Mouse (Mus musculus): ENCODE data around the gene Rab3gap2. TPM values are rescaled to one million over a fixed set of nuclear protein-coding genes. Genes with fewer than 3 reads are reported as not detected.

Rab3gap2 gene
- polyA plus RNA-seq, 1 experiment from 2014 or later: 25.8 TPM

- no peaks in the 10 kb centered on the region for H3K27me3 ChIP-seq
- peaks cover 24% of the 10 kb centered on the region for H3K36me3 ChIP-seq
- H3K9me3 ChIP-seq: no peaks in the 10 kb centered on the region
- ATAC-seq (ENCODE audit: low FRiP score, low read depth): no peak
- H3K4me3 ChIP-seq: no peak overlapping the region
- no peak overlapping the region for H3K9ac ChIP-seq
- no peak overlapping the region for H3K27ac ChIP-seq (replicated peaks)
- WGBS: 66% methylated on average over 7 of the region's 7 CpGs
- no peaks in the 10 kb centered on the region for H3K4me1 ChIP-seq (replicated peaks)
- no peak overlapping the region for H3K4me2 ChIP-seq
These were observed 25.7 kb downstream of the Rab3gap2 start for GRCm38 (mm10) chr1:185229406-185230201.

GRCm38 (mm10) chr1:185235837-185236236 is 31.9 kb downstream of the Rab3gap2 start:
- ATAC-seq (ENCODE audit: low FRiP score, low read depth): no peak
- WGBS: 92% methylated on average over 5 of the region's 5 CpGs
- no peaks in the 10 kb centered on the region for H3K9me3 ChIP-seq
- H3K9ac ChIP-seq: no peak overlapping the region
- H3K27ac ChIP-seq (replicated peaks): no peak overlapping the region
- H3K36me3 ChIP-seq: peaks cover 42% of the 10 kb centered on the region
- H3K27me3 ChIP-seq: no peaks in the 10 kb centered on the region
- H3K4me2 ChIP-seq: no peak overlapping the region
- H3K4me1 ChIP-seq (replicated peaks): no peaks in the 10 kb centered on the region
- H3K4me3 ChIP-seq: no peak overlapping the region

DNA sequence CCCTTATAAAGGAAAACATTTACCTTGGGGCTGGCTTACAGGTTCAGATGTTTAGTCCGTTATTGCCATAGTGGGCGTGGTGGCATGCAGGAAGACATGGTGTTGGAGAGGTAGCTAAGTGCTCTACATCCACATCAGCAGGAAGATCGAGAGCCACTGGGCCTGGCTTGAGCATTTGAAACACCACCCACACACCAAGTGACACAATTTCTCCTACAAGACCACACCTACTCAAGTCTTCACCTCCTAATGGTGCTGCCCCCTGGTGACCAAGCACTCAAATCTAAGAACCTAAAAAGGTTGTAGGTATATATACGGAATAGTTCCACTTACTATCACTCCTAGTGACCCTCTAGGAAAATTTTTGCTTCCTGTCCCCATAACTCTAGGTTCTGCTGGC is 32.6 kb downstream of the Rab3gap2 start:
- Histone ChIP-seq H3K9me3 (no peaks in the 10 kb centered on the region), H3K36me3 (peaks cover 46% of the 10 kb centered on the region), H3K4me3 (no peak overlapping the region), H3K4me2 (no peak overlapping the region), H3K27me3 (no peaks in the 10 kb centered on the region), H3K27ac (replicated peaks) (no peak overlapping the region), H3K9ac (no peak overlapping the region), H3K4me1 (replicated peaks) (no peaks in the 10 kb centered on the region)
- ATAC-seq (ENCODE audit: low FRiP score, low read depth): no peak
- WGBS: 90% methylated on average over 4 of the region's 4 CpGs

- no peak overlapping the region for H3K4me3 ChIP-seq
- H3K9ac ChIP-seq: no peak overlapping the region
- H3K27ac ChIP-seq (replicated peaks): no peak overlapping the region
- H3K36me3 ChIP-seq: peaks cover 41% of the 10 kb centered on the region
- no peaks in the 10 kb centered on the region for H3K9me3 ChIP-seq
- H3K4me1 ChIP-seq (replicated peaks): no peaks in the 10 kb centered on the region
- no peak for ATAC-seq (ENCODE audit: low FRiP score, low read depth)
- H3K4me2 ChIP-seq: no peak overlapping the region
- 64% methylated on average over 8 of the region's 8 CpGs for WGBS
- H3K27me3 ChIP-seq: no peaks in the 10 kb centered on the region
These were observed 39.1 kb downstream of the Rab3gap2 start for GRCm38 (mm10) chr1:185243013-185243412.

- Histone ChIP-seq H3K27ac (replicated peaks) (no peak overlapping the region), H3K4me1 (replicated peaks) (no peaks in the 10 kb centered on the region), H3K9me3 (no peaks in the 10 kb centered on the region), H3K4me3 (no peak overlapping the region), H3K36me3 (peaks cover 39% of the 10 kb centered on the region), H3K4me2 (no peak overlapping the region), H3K27me3 (no peaks in the 10 kb centered on the region), H3K9ac (no peak overlapping the region)
- no peak for ATAC-seq (ENCODE audit: low FRiP score, low read depth)
- WGBS: 78% methylated on average over 7 of the region's 7 CpGs
These were observed 41.5 kb downstream of the Rab3gap2 start for GRCm38 (mm10) chr1:185245456-185245855.

DNA sequence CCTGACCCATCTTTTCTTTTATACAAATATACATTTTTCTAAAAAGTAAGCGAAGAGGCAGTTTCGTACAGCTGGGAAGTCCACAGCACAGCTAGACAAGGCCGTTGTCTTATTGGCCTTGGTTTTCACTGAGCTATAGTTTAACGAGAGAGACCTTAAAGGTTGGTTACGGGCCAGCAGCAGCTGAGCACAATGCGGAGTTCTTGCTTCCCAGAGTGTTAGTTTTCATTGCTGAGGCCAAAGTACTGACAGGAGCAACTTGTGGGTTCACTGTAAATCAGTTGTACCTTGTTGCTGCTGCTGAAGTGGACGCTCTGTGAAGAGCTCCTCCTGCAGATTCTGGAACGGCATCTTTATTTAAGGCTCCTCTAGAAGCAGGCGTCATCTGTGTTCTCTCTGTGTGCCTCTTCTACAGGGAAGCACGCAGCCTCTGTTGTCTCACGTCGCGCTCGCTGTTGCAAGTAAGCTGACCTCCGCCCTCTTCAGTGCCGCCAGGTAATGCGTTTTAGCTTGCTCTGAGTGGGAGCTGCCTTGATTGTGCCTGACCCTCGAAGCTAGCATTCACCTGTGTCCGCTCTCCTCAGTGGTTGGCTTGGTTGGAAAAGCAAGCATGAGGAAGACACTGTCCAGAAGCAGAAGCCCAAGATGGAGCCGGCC is 43.6 kb downstream of the Rab3gap2 start:
- Histone ChIP-seq H3K4me2 (no peak overlapping the region), H3K27ac (replicated peaks) (no peak overlapping the region), H3K36me3 (peaks cover 51% of the 10 kb centered on the region), H3K9me3 (no peaks in the 10 kb centered on the region), H3K4me1 (replicated peaks) (no peaks in the 10 kb centered on the region), H3K27me3 (no peaks in the 10 kb centered on the region), H3K9ac (no peak overlapping the region), H3K4me3 (no peak overlapping the region)
- ATAC-seq (ENCODE audit: low FRiP score, low read depth): no peak
- 93% methylated on average over 20 of the region's 20 CpGs for WGBS

- Histone ChIP-seq H3K4me3 (no peak overlapping the region), H3K27ac (replicated peaks) (no peak overlapping the region), H3K27me3 (no peaks in the 10 kb centered on the region), H3K4me2 (no peak overlapping the region), H3K9ac (no peak overlapping the region), H3K36me3 (peaks cover 53% of the 10 kb centered on the region), H3K4me1 (replicated peaks) (peaks cover 5% of the 10 kb centered on the region; the same call in 1 of the 2 replicates), H3K9me3 (no peaks in the 10 kb centered on the region)
- no peak for ATAC-seq (ENCODE audit: low FRiP score, low read depth)
- WGBS: 92% methylated on average over 8 of the region's 8 CpGs
These were observed 44.8 kb downstream of the Rab3gap2 start for GRCm38 (mm10) chr1:185248728-185249127.

DNA sequence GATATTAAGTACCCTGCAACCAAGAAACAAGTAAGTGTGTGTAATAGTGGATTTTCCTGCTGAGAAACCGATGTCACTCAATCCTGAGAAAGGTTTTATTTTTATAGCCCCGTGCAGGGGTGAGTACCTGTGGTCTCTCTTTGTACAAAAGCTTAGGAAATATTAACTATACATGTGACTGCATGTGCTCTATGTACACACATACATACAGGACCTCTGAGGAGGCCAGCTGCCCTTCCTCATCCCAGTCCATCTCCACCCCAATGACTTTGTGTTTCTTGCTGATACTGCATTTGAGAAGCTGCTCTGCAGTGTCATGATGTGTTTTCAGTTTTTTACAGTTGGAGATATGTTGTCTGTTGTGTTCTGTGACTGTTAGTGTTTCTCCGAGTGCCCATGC is 48.4 kb downstream of the Rab3gap2 start:
- Histone ChIP-seq H3K4me1 (replicated peaks) (peaks cover 5% of the 10 kb centered on the region; the same call in 1 of the 2 replicates), H3K9me3 (no peaks in the 10 kb centered on the region), H3K9ac (no peak overlapping the region), H3K4me2 (no peak overlapping the region), H3K36me3 (peaks cover 56% of the 10 kb centered on the region), H3K27ac (replicated peaks) (0 out of 2 replicates have a peak overlapping the region, but pooled peaks have one; percentile 46), H3K4me3 (no peak overlapping the region), H3K27me3 (no peaks in the 10 kb centered on the region)
- no peak for ATAC-seq (ENCODE audit: low FRiP score, low read depth)
- 85% methylated on average over 3 of the region's 3 CpGs for WGBS

- ATAC-seq (ENCODE audit: low FRiP score, low read depth): peak; percentile 76
These were observed 49.4 kb downstream of the Rab3gap2 start for GRCm38 (mm10) chr1:185253140-185253892.

GRCm38 (mm10) chr1:185255336-185255735 is 51.4 kb downstream of the Rab3gap2 start:
- WGBS: 95% methylated on average over 12 of the region's 12 CpGs

More at GRCm38 (mm10) chr1:185253140-185253892, 49.4 kb downstream of the Rab3gap2 start:
- peaks cover 49% of the 10 kb centered on the region for H3K36me3 ChIP-seq
- H3K4me1 ChIP-seq (replicated peaks): peaks cover 5% of the 10 kb centered on the region; the same call in 1 of the 2 replicates
- peak overlapping the region; percentile 56 for H3K27ac ChIP-seq (replicated peaks)
- no peak overlapping the region for H3K4me3 ChIP-seq
- H3K4me2 ChIP-seq: no peak overlapping the region
- H3K27me3 ChIP-seq: no peaks in the 10 kb centered on the region
- H3K9ac ChIP-seq: no peak overlapping the region
- H3K9me3 ChIP-seq: no peaks in the 10 kb centered on the region
- WGBS: 49% methylated on average over 12 of the region's 12 CpGs

GRCm38 (mm10) chr1:185256753-185257152 is 52.8 kb downstream of the Rab3gap2 start:
- no peak overlapping the region for H3K4me2 ChIP-seq
- H3K4me3 ChIP-seq: no peak overlapping the region
- ATAC-seq (ENCODE audit: low FRiP score, low read depth): no peak
- no peak overlapping the region for H3K27ac ChIP-seq (replicated peaks)
- whole genome bisulfite sequencing: 34% methylated on average over 3 of the region's 3 CpGs
- H3K9ac ChIP-seq: no peak overlapping the region
- H3K36me3 ChIP-seq: peaks cover 57% of the 10 kb centered on the region
- H3K9me3 ChIP-seq: no peaks in the 10 kb centered on the region
- no peaks in the 10 kb centered on the region for H3K27me3 ChIP-seq
- peaks cover 5% of the 10 kb centered on the region; the same call in 1 of the 2 replicates for H3K4me1 ChIP-seq (replicated peaks)

More at GRCm38 (mm10) chr1:185255336-185255735, 51.4 kb downstream of the Rab3gap2 start:
- Histone ChIP-seq H3K9ac (no peak overlapping the region), H3K4me1 (replicated peaks) (peaks cover 5% of the 10 kb centered on the region; the same call in 1 of the 2 replicates), H3K27ac (replicated peaks) (no peak overlapping the region), H3K4me2 (no peak overlapping the region), H3K36me3 (peaks cover 56% of the 10 kb centered on the region), H3K27me3 (no peaks in the 10 kb centered on the region), H3K9me3 (no peaks in the 10 kb centered on the region), H3K4me3 (no peak overlapping the region)
- ATAC-seq (ENCODE audit: low FRiP score, low read depth): no peak

DNA sequence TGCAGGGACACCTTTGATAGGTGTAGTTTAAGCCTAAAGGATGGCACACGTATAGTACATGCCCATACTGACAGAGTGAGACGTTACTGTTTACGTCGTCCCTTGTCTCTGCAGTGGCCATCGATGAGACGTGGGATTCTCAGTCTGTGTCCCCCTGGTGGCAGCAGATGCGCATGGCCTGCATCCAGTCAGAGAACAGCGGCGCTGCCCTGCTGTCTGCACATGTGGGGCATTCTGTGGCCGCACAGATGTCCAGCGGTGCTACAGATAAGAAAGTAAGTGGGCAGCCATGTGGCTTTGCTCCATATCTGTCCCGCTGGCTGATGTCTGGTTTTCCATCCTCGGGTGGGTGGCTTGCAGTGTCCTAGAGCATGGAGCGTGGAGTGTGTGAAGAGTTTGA is 58.6 kb downstream of the Rab3gap2 start:
- no peaks in the 10 kb centered on the region for H3K27me3 ChIP-seq
- ATAC-seq (ENCODE audit: low FRiP score, low read depth): no peak
- peaks cover 78% of the 10 kb centered on the region for H3K36me3 ChIP-seq
- no peaks in the 10 kb centered on the region for H3K9me3 ChIP-seq
- no peak overlapping the region for H3K4me3 ChIP-seq
- no peaks in the 10 kb centered on the region for H3K4me1 ChIP-seq (replicated peaks)
- 55% methylated on average over 14 of the region's 14 CpGs for WGBS
- no peak overlapping the region for H3K4me2 ChIP-seq
- no peak overlapping the region for H3K9ac ChIP-seq
- H3K27ac ChIP-seq (replicated peaks): no peak overlapping the region
